Mouse (Mus musculus): Measurements from ENCODE around the gene Plekhh3. TPM values are rescaled to one million over a fixed set of nuclear protein-coding genes. Genes with fewer than 3 reads are reported as not detected.

The Plekhh3 gene
- total RNA-seq, 2 experiments from 2014 or later = 1.4 TPM; not detected in 1

DNA sequence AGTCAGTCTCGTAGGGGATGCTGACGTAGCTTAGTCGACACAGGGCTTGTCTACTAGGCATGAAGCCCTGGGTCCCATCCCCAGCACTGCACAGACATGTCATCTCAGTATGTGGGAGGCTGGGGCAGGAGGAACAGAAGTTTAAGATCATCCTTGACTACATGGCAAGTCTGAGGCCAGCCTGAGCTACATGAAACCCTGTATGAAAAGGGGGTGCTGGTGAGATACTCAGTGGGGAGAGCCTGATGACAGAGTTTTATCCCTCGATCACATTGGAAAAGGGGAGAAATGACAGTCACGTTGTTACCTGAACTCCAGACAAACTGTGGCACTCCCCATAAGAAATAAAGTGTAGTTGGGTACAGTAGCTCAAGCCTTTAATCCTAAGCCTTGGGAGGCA lies 16.4 kb upstream of the Plekhh3 start:
- ATAC-seq (replicated peaks; ENCODE audit: poor library complexity, severe bottlenecking) = no peak

DNA sequence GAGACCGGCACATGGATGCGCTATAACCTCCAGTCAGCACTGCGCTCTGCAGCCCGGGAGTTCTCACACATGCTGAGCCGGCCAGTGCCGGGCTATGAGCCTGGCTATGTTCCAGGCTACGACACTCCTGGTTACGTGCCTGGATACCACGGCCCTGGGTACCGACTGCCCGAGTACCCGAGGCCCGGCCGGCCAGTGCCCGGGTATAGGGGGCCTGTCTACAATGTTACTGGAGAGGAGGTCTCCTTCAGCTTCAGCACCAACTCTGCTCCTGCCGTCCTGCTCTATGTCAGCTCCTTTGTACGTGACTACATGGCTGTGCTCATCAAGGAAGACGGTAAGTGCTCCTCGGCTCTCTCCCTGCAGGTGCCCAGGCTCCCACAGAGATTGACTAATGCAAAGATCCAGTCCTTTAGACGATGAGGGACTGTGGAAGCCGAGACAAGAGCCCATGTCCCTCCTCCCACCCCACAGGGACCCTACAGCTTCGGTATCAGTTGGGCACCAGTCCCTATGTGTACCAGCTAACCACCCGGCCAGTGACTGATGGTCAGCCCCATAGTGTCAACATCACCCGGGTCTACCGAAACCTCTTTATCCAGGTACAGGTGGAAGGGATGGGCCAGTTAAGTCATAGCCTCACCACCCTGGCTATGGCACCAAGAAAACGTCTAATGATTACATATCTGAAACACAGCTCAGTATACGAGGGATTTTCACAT lies 15.5 kb upstream of the Plekhh3 start:
- ATAC-seq (replicated peaks; ENCODE audit: poor library complexity, severe bottlenecking) = no peak

- ATAC-seq (replicated peaks; ENCODE audit: poor library complexity, severe bottlenecking) = no peak
Measured at GRCm38 (mm10) chr11:101185441-101185840, 14.3 kb upstream of the Plekhh3 start.

DNA sequence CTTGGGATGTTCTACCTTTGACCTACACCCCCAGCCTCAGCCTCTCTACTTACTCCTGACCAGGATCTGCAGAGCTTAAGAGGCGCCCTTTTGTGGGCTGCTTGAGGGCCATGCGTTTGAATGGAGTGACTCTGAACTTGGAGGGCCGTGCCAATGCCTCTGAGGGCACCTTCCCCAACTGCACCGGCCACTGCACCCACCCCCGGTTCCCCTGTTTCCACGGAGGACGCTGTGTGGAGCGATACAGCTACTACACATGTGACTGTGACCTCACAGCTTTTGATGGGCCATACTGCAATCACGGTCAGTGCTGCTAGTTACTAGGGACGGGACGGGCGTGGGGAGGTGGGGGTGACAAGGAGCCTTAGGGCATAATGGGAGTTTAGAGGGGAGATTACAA lies 13.8 kb upstream of the Plekhh3 start:
- no peak for ATAC-seq (replicated peaks; ENCODE audit: poor library complexity, severe bottlenecking)

- no peak for ATAC-seq (replicated peaks; ENCODE audit: poor library complexity, severe bottlenecking)
Measured at GRCm38 (mm10) chr11:101182771-101183517, 11.8 kb upstream of the Plekhh3 start.

DNA sequence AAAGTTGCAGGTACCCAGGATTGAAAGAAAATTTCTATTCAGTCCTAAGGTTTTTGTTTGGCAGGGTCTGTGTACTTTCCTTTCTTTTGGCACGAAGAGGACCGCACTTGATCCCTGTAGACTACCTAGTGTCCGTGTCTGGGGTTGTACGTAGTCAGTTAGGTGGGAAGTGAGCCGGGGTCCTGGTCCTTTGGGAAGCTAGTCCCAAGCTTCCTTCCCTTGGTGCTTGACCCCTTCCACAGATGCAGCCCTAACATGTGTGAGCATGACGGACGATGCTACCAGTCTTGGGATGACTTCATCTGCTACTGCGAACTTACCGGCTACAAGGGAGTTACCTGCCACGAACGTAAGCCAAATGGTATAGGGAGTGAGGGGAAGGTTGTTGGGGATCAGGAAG lies 10.8 kb upstream of the Plekhh3 start:
- no peak for ATAC-seq (replicated peaks; ENCODE audit: poor library complexity, severe bottlenecking)

- peak; percentile 46 for ATAC-seq (replicated peaks; ENCODE audit: poor library complexity, severe bottlenecking)
Measured at GRCm38 (mm10) chr11:101180846-101181740, 9.9 kb upstream of the Plekhh3 start.

DNA sequence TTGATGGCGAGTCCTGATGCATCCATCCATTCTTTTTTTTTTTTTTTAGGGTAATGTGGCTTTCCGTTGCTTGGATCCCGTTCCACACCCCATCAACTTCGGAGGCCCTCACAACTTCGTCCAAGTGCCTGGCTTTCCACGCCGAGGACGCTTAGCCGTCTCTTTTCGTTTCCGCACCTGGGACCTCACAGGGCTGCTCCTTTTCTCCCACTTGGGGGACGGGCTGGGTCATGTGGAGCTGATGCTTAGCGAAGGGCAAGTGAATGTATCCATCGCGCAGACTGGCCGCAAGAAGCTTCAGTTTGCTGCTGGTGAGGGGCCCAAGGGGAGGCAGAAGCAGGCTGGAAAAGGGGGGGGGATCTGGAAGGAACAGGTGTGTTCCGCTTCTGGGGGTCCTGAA lies 9.1 kb upstream of the Plekhh3 start:
- ATAC-seq (replicated peaks; ENCODE audit: poor library complexity, severe bottlenecking) = no peak

DNA sequence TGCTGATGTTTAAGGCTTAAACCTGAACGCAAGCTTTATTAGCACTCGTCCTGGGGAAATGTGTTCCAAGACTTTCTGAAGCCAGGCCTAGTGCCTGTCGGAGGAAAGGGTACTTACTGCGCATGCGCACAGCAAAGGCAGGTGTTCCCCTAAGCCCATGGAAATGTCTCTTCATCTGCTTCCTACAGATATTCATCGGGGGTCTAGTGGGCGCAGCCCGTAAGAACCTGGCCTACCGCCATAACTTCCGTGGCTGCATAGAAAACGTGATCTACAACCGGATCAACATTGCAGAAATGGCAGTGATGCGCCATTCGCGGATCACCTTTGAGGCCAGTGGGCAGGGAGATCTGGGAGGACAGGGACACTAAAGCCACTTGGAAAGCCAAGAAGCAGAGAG lies 8.2 kb upstream of the Plekhh3 start:
- ATAC-seq (replicated peaks; ENCODE audit: poor library complexity, severe bottlenecking) = no peak

DNA sequence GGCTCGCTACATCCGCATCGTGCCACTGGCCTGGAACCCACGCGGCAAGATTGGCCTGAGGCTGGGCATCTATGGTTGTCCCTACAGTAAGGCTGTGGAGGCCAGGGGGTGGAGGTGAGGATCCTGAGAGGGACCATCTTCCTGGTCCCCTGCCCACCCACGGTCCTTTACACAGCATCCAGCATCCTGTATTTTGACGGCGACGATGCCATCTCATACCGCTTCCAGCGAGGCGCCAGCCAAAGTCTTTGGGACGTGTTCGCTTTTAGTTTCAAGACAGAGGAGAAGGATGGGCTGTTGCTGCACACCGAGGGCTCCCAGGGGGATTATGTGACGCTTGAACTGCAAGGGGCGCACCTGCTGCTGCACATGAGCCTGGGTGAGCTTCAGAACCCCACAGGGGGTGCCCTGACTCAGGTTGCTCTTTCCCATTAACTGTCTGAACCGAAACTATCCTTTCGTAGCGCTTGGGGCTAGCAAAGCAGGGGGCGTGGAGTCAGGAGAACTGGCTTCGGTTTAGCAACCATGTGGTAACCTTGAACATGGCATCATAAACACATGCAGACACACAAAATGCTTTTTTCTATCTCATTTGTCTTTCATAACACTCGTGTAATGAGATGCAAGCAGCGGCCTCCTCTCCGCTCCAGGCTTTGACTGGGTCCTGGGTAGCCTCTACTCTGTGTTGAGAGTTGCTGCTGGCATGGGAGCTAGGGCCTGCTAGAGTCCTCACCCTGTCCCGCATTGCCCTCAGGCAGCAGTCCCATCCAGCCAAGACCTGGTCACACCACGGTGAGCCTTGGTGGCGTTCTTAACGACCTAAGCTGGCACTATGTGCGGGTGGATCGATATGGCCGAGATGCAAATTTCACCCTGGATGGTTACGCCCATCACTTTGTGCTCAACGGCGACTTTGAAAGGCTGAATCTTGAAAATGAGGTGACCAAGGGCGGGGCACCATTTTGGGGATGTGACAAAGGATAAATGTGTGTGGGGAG lies 7.2 kb upstream of the Plekhh3 start:
- ATAC-seq (replicated peaks; ENCODE audit: poor library complexity, severe bottlenecking) = no peak

DNA sequence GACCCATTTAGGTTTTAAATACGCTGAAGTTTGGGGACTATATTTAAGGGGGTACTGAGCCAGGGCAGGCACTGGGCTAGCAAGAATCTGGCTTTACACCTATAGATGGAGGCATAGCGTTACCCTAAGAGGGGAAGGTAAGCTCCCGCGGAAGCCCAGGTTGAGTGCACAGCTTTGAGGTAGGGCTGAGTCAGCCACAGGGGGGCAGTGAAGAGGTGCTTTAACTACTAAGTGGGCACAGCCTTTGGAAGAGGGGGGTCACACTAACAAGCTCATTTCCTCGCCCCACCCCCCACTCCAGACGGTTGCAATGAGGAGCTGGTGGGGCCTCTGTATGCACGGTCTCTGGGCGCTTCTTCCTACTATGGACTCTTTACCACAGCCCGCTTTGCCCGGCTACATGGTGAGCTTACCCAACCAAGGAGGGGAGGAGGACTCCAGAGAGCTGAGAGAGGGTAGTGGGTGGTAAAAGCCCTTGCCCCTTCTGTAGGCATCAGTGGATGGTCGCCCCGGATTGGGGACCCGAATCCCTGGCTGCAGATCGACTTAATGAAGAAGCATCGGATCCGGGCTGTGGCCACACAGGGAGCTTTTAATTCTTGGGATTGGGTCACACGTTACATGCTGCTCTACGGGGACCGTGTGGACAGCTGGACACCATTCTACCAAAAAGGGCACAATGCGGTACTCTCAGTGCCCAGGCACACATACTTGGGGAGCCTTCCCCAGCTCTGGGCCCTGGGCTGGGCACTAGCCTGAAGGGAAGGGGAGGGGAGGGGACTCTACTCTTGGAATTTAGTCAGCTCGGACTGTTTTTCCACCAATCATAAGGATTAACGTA lies 6.0 kb upstream of the Plekhh3 start:
- peak; percentile 7; the same call in 1 of the 2 replicates for ATAC-seq (replicated peaks; ENCODE audit: poor library complexity, severe bottlenecking)

DNA sequence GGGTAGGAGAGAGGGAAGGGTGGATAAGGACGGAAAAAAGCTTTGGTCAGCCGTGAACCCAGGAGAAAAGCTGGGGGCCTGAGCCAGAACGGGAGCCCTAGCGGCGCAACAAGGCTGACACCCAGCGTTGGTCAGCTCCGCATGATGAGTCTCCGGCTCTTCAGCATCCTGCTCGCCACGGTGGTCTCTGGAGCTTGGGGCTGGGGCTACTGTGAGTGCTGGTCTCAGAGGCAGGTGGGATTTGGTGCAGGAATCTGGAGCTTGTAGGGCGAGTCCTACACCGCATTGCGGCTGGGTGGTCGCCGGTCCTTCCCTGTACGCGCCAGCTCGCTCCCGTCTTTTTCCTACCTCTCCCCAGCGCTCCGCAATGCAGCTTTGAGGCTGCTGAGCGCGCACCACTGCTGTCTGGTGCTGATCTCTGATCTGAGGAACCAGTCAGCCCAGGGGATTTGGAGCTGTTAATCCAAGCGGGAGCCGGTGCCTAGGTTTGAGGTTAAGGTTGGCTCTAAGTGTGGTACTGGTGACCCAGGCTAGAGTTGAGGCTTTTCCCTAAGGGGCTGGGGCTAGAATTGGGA lies 5.1 kb upstream of the Plekhh3 start:
- no peak for ATAC-seq (replicated peaks; ENCODE audit: poor library complexity, severe bottlenecking)

- peak; percentile 26 for ATAC-seq (replicated peaks; ENCODE audit: poor library complexity, severe bottlenecking)
Measured at GRCm38 (mm10) chr11:101175636-101176116, 4.5 kb upstream of the Plekhh3 start.

GRCm38 (mm10) chr11:101174851-101175628 lies 3.9 kb upstream of the Plekhh3 start, which contains the start of gene Ccr10:
Gene Ccr10 (minus strand): TSS chr11:101175443.
- no peak for ATAC-seq (replicated peaks; ENCODE audit: poor library complexity, severe bottlenecking)

DNA sequence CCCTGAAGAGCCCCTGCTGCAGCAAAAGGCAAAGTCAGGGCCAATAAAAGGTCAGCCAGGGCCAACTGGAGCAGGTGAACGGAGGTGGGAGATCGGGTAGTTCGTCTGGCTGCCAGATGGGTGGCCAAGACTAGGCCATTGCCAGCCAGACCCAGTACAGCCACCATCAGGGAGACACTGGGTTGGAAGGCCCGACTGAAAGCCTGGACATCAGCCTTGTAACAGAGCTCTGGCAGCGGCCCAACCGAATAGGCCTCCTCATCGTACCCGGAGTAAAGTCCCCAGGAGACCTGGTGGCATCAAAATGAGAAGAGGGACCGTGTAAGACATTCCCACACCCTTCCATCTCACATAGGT lies 3.2 kb upstream of the Plekhh3 start:
- ATAC-seq (replicated peaks; ENCODE audit: poor library complexity, severe bottlenecking) = no peak

DNA sequence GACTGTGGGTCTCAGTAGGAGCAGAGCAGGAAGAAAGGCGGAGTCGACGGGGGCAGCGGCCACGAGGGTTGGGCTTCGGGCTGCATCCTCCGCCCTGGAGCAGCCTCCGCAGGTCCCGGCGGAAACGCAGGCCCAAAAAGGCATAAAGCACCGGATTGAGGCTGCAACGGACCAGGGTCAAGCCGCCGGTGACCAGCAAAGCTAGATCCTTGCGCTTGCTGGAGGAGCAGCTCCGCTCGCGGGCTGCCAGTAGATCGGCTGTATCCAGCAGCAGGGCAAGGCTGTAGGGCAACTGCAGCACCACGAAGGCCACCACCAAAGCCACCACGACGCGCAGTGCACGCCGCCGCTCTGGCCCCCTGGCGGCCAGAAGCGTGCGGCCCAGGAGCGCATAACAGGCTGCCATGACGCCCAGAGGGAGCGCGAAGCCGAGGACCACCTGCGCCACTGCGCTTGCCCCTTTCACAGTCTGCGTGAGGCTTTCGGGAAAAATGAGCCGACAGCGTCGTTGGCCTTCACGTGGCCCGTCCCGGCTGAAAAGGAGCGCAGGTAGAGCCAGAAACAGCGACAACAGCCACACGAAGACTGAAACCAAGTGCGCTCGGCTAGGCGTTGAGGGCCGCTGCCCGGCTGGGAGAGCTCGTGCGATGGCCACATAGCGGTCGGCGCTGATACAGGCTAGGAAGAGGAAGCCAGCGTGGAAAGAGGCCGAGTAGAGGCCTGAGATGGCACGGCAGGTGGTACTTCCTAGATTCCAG lies 2.7 kb upstream of the Plekhh3 start:
- peak; percentile 35 for ATAC-seq (replicated peaks; ENCODE audit: poor library complexity, severe bottlenecking)

- ATAC-seq (replicated peaks; ENCODE audit: poor library complexity, severe bottlenecking) = no peak
Measured at GRCm38 (mm10) chr11:101173112-101173511, 2.0 kb upstream of the Plekhh3 start.
